Mouse (Mus musculus): ENCODE data around the gene Gm17334. TPM values are rescaled to one million over a fixed set of nuclear protein-coding genes. Genes with fewer than 3 reads are reported as not detected.

Gene Gm17334
- polyA plus RNA-seq, 1 experiment from 2014 or later, result 0.19 TPM

DNA sequence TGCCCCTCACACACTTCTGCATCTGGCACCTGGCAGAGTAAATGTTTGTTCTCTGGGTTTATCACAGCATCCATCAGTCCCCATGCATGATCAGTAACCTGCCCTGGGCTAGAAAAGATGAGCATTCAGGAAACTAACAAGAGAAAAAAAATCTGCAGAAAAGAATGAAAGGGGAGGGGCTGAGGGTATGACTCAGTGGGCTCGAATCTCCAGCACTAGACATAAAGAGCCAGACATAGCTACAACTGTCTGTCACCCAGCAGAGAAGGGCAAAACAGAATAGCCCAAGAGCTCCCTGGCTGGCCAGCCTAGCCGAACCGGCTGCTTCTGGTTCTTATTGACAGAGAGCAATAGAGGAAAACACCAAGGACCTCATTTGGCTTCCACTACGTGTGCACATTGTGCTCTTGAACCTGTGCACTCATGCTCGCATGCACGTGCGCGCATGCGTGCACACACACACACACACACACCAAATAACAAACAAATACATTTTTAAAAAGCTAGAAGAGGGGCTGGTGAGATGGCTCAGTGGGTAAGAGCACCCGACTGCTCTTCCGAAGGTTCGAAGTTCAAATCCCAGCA, 17.9 kb downstream of the Gm17334 start:
- H3K4me2 ChIP-seq, result no peak overlapping the region
- H3K27ac ChIP-seq, result no peak overlapping the region
- H3K27me3 ChIP-seq (replicated peaks), result no peaks in the 10 kb centered on the region
- WGBS, result 76% methylated on average over 12 of the region's 12 CpGs
- H3K36me3 ChIP-seq, result no peaks in the 10 kb centered on the region
- H3K4me1 ChIP-seq, result peaks cover 18% of the 10 kb centered on the region
- no peak overlapping the region for H3K4me3 ChIP-seq (replicated peaks)
- no peak for ATAC-seq (ENCODE audit: insufficient read depth, low FRiP score, low read depth)
- no peak overlapping the region for H3K9ac ChIP-seq
- H3K9me3 ChIP-seq, result no peaks in the 10 kb centered on the region

GRCm38 (mm10) chr11:53749716-53750352, 23.2 kb downstream of the Gm17334 start:
- no peaks in the 10 kb centered on the region for H3K27me3 ChIP-seq (replicated peaks)
- H3K4me1 ChIP-seq, result no peaks in the 10 kb centered on the region
- H3K27ac ChIP-seq, result no peak overlapping the region
- no peak overlapping the region for H3K4me3 ChIP-seq (replicated peaks)
- no peak overlapping the region for H3K4me2 ChIP-seq
- H3K9ac ChIP-seq, result no peak overlapping the region
- no peak for ATAC-seq (ENCODE audit: insufficient read depth, low FRiP score, low read depth)
- H3K36me3 ChIP-seq, result no peaks in the 10 kb centered on the region
- H3K9me3 ChIP-seq, result no peaks in the 10 kb centered on the region
- 50% methylated on average over 5 of the region's 5 CpGs for WGBS

- Histone ChIP-seq H3K9me3 (no peaks in the 10 kb centered on the region), H3K4me1 (no peaks in the 10 kb centered on the region), H3K27ac (no peak overlapping the region), H3K9ac (no peak overlapping the region), H3K27me3 (replicated peaks) (no peaks in the 10 kb centered on the region), H3K36me3 (no peaks in the 10 kb centered on the region), H3K4me3 (replicated peaks) (no peak overlapping the region), H3K4me2 (no peak overlapping the region)
- ATAC-seq (ENCODE audit: insufficient read depth, low FRiP score, low read depth), result no peak
- WGBS, result 61% methylated on average over 4 of the region's 4 CpGs
These were observed 23.7 kb downstream of the Gm17334 start for GRCm38 (mm10) chr11:53749306-53749705.

- H3K27me3 ChIP-seq (replicated peaks), result no peaks in the 10 kb centered on the region
- H3K9ac ChIP-seq, result no peak overlapping the region
- H3K4me2 ChIP-seq, result no peak overlapping the region
- no peaks in the 10 kb centered on the region for H3K36me3 ChIP-seq
- no peaks in the 10 kb centered on the region for H3K9me3 ChIP-seq
- no peaks in the 10 kb centered on the region for H3K4me1 ChIP-seq
- WGBS, result 85% methylated on average over 6 of the region's 6 CpGs
- no peak overlapping the region for H3K4me3 ChIP-seq (replicated peaks)
- ATAC-seq (ENCODE audit: insufficient read depth, low FRiP score, low read depth), result no peak
- no peak overlapping the region for H3K27ac ChIP-seq
These were observed 24.4 kb downstream of the Gm17334 start for GRCm38 (mm10) chr11:53748614-53749013.

- WGBS, result 78% methylated on average over 9 of the region's 9 CpGs
- H3K4me2 ChIP-seq, result no peak overlapping the region
- H3K4me1 ChIP-seq, result no peaks in the 10 kb centered on the region
- no peak overlapping the region for H3K4me3 ChIP-seq (replicated peaks)
- no peak for ATAC-seq (ENCODE audit: insufficient read depth, low FRiP score, low read depth)
- no peak overlapping the region for H3K27ac ChIP-seq
- no peaks in the 10 kb centered on the region for H3K27me3 ChIP-seq (replicated peaks)
- no peaks in the 10 kb centered on the region for H3K9me3 ChIP-seq
- H3K36me3 ChIP-seq, result no peaks in the 10 kb centered on the region
- H3K9ac ChIP-seq, result no peak overlapping the region
These were observed 25.0 kb downstream of the Gm17334 start for GRCm38 (mm10) chr11:53747985-53748384.

- WGBS, result 84% methylated on average over 2 of the region's 2 CpGs
- H3K4me2 ChIP-seq, result no peak overlapping the region
- no peak overlapping the region for H3K9ac ChIP-seq
- H3K36me3 ChIP-seq, result no peaks in the 10 kb centered on the region
- H3K4me3 ChIP-seq (replicated peaks), result no peak overlapping the region
- no peaks in the 10 kb centered on the region for H3K27me3 ChIP-seq (replicated peaks)
- ATAC-seq (ENCODE audit: insufficient read depth, low FRiP score, low read depth), result no peak
- no peaks in the 10 kb centered on the region for H3K4me1 ChIP-seq
- H3K27ac ChIP-seq, result no peak overlapping the region
- H3K9me3 ChIP-seq, result no peaks in the 10 kb centered on the region
These were observed 27.7 kb downstream of the Gm17334 start for GRCm38 (mm10) chr11:53745260-53745659.

DNA sequence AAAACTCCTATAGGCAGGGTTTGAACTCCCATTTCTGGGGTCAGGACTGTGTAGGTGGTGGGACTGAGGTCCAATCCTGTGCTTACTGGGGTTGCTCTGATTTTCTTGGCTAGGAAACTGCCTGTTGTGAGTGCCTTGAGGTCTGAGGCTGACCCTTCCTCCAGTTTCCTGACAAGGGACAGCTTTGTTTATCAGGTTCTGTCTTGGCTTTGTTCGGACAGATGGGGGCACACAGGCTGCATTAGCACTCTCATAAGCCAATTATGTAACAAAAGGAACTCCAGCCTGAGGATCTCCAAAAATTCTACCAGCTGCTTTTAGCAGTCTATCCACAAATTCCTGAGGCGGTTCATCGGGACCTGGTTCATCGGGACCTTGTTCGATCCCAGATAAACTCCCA, 30.6 kb downstream of the Gm17334 start:
- H3K27me3 ChIP-seq (replicated peaks), result no peaks in the 10 kb centered on the region
- H3K9me3 ChIP-seq, result no peaks in the 10 kb centered on the region
- ATAC-seq (ENCODE audit: insufficient read depth, low FRiP score, low read depth), result no peak
- no peaks in the 10 kb centered on the region for H3K36me3 ChIP-seq
- H3K27ac ChIP-seq, result no peak overlapping the region
- H3K4me1 ChIP-seq, result no peaks in the 10 kb centered on the region
- no peak overlapping the region for H3K9ac ChIP-seq
- no peak overlapping the region for H3K4me3 ChIP-seq (replicated peaks)
- WGBS, result 28% methylated on average over 5 of the region's 5 CpGs
- no peak overlapping the region for H3K4me2 ChIP-seq

DNA sequence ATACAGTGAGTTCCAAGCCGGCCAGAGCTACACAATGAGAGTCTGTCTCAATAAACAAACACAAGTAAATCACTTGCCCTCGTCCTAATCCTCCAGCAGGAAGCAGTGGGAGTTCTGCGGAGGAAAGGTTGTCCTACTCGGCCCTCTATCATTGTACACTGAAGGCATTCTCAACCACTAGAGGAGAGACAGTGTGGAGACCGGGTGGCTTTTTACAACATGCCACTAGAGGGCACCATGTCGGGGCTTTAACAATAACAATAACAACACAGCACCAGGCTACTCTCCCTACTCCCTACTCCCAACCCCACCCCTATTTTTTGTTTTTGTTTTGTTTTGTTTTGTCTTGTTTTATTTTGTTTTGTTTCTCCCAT, 35.4 kb downstream of the Gm17334 start:
- Histone ChIP-seq H3K36me3 (no peaks in the 10 kb centered on the region), H3K4me1 (no peaks in the 10 kb centered on the region), H3K27ac (no peak overlapping the region), H3K27me3 (replicated peaks) (no peaks in the 10 kb centered on the region), H3K9me3 (no peaks in the 10 kb centered on the region), H3K9ac (no peak overlapping the region), H3K4me3 (replicated peaks) (no peak overlapping the region), H3K4me2 (no peak overlapping the region)
- ATAC-seq (ENCODE audit: insufficient read depth, low FRiP score, low read depth), result no peak
- 41% methylated on average over 6 of the region's 6 CpGs for WGBS

DNA sequence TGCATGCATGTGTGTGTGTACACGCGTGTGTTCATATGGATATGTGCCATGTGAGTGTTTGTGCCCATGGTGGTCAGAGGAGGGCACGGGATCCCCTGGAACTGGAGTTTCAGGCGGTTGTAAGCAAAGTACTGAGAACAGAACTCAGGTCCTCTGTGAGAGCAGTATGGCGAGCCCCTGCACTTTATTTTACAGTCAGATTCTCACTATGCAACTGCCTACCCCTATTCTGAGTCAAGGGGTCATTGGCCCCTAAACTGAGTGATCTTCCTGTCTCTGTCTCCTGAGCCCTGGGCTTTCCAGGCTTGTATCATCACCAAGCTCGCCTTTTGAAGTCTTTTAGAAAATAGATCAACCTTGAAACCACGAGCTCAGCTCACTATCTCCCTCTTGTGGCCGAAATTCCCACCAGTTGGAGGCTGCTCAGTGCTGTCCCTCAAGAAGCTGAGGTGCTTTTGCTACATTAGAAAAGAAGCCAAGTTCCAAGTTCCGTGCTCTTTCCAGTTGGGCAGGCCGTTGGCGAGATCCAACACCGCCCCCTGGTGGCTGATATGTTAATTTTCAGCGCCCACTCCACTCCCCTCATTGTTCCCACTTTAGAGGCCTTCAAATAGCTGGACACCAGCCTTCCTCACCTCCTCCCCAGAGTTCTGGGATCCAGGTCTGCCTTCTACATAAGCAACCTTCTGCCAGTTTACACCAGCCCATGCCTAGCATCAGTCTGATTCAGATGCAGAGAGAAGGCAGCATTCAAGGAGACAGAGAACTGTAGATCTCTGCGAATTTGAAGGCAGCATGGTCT, 36.0 kb downstream of the Gm17334 start:
- Histone ChIP-seq H3K9me3 (no peaks in the 10 kb centered on the region), H3K27me3 (replicated peaks) (no peaks in the 10 kb centered on the region), H3K4me1 (no peaks in the 10 kb centered on the region), H3K4me2 (no peak overlapping the region), H3K9ac (no peak overlapping the region), H3K27ac (no peak overlapping the region), H3K4me3 (replicated peaks) (no peak overlapping the region), H3K36me3 (no peaks in the 10 kb centered on the region)
- ATAC-seq (ENCODE audit: insufficient read depth, low FRiP score, low read depth), result peak; percentile 63; the same call in 1 of the 2 replicates
- WGBS, result 50% methylated on average over 14 of the region's 14 CpGs

DNA sequence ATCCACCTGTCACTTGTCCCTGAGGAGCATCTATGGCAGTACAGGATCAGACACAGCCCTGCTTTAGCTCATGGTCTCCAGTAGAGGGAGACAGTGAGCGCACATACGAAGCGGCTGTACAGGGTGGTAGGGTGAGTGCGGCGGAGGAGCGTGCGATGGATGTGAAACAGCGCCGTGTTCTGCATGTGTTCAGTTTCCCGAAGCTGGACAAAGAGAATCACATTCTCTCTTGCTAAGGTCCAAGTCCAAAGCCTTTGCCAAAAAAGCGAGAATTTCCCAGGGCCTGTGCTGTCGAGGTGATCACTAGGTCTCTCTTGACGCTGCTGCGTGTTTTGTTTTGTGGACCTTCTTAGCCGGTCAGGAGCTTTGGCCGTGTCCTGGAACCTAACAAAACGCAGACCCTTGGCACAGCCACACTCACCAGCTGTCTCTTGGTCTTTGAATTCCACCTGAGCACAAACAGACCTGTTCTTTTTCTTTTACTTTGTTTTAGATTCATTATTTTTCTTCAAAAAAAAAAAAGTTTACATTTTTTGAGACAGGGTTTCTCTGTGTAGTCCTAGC, 37.2 kb downstream of the Gm17334 start:
- Histone ChIP-seq H3K4me1 (no peaks in the 10 kb centered on the region), H3K27me3 (replicated peaks) (no peaks in the 10 kb centered on the region), H3K9me3 (no peaks in the 10 kb centered on the region), H3K4me2 (peak overlapping the region; percentile 54), H3K27ac (no peak overlapping the region), H3K4me3 (replicated peaks) (peak overlapping the region; percentile 18), H3K9ac (no peak overlapping the region), H3K36me3 (no peaks in the 10 kb centered on the region)
- ATAC-seq (ENCODE audit: insufficient read depth, low FRiP score, low read depth), result peak; percentile 85
- WGBS, result 24% methylated on average over 17 of the region's 17 CpGs

DNA sequence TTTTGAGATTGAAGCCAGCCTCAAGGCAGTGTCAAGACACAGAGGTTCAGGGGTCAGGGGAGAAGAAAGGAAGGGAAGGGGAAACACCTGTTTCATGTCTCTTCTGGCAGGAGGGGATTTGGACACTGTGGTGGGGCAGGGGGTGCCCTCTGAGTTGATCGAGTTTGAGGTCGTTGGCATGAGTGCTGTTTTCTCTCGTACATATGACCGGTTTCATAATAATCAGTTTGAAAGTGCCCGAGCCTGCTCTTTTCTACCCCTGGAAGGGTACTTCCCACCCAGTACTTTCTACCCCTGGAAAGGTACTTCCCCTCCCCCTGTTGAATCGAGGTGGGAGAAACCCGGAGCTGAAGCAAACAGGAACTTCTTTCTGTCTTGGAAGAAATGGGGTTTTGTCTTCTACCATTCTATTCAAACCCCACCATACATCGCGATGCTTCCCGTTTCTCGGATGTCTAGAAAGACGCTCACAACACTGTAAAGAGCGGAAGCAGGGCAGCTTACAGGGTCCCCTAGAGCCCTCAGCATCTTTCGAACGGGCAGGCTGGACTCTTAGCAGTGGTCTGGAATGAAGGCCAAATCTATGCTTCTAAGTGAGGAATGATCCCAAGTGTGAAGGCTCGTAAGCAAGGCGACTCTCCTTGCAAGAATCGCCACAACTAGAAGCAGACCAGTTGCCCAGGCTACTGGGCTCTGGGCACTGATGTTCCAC, 37.9 kb downstream of the Gm17334 start:
- Histone ChIP-seq H3K27ac (no peak overlapping the region), H3K9ac (no peak overlapping the region), H3K27me3 (replicated peaks) (no peaks in the 10 kb centered on the region), H3K4me2 (no peak overlapping the region), H3K4me3 (replicated peaks) (peak overlapping the region; percentile 18; the same call in 1 of the 2 replicates), H3K4me1 (no peaks in the 10 kb centered on the region), H3K36me3 (no peaks in the 10 kb centered on the region), H3K9me3 (no peaks in the 10 kb centered on the region)
- 68% methylated on average over 18 of the region's 18 CpGs for WGBS
- no peak for ATAC-seq (ENCODE audit: insufficient read depth, low FRiP score, low read depth)

All from stomach, embryonic 15.5 days (tissue).